Mouse (Mus musculus) midbrain, postnatal 0 days (tissue): ENCODE results near the gene Hnrnpa1. TPM values are rescaled to one million over a fixed set of nuclear protein-coding genes. Genes with fewer than 3 reads are reported as not detected.

Source experiments
- ATAC-seq: fragments of 200-750 bp; cut with Nextera tagmentation; 2 replicates; pipeline ENCODE4 v1.8.0; 2017; ENCODE audit warnings: moderate number of reproducible peaks, mild to moderate bottlenecking, moderate TSS enrichment, moderate library complexity; ENCODE audit not compliant: low FRiP score
- DNase-seq: peaks from one replicate; pipeline ENCODE4 v3.0.0-alpha.2; 2015; ENCODE audit warnings: low spot score
- H3K27ac ChIP-seq: fragments of 300-500 bp; sonication (generic); 2 replicates; pipeline ENCODE4 v1.5.1; 2014; ENCODE audit warnings: low read depth, mild to moderate bottlenecking, low read length, mixed read lengths
- H3K27me3 ChIP-seq: fragments of 300-500 bp; sonication (generic); 2 replicates; pipeline ENCODE4 v1.6.1; 2014; ENCODE audit warnings: low read length, control low read depth, mixed read lengths; ENCODE audit not compliant: insufficient read depth
- H3K36me3 ChIP-seq: fragments of 300-500 bp; sonication (generic); 2 replicates; pipeline ENCODE4 v1.6.1; 2014; ENCODE audit warnings: low read length, control low read depth, mixed read lengths; ENCODE audit not compliant: insufficient read depth
- H3K4me1 ChIP-seq: fragments of 300-500 bp; sonication (generic); 2 replicates; pipeline ENCODE4 v1.6.1; 2014; ENCODE audit warnings: mild to moderate bottlenecking, control low read depth, antibody characterized with exemption, low read length, mixed read lengths; ENCODE audit not compliant: insufficient read depth
- H3K4me2 ChIP-seq: fragments of 300-500 bp; sonication (generic); 2 replicates; pipeline ENCODE4 v1.6.1; 2014; ENCODE audit warnings: low read depth, mild to moderate bottlenecking, low read length, mixed read lengths; ENCODE audit not compliant: poor library complexity, severe bottlenecking
- H3K4me3 ChIP-seq: fragments of 300-500 bp; sonication (generic); 2 replicates; pipeline ENCODE4 v1.5.1; 2014; ENCODE audit warnings: low read depth, mild to moderate bottlenecking, low read length, moderate library complexity
- H3K9ac ChIP-seq: fragments of 300-500 bp; sonication (generic); replicated peaks from 2 replicates; pipeline ENCODE4 v1.6.1; 2014; ENCODE audit warnings: mild to moderate bottlenecking, low read length, moderate library complexity, mixed read lengths; ENCODE audit not compliant: poor library complexity, severe bottlenecking
- H3K9me3 ChIP-seq: fragments of 300-500 bp; sonication (generic); 2 replicates; pipeline ENCODE4 v1.6.1; 2016; ENCODE audit warnings: low read length, control low read depth
- CTCF ChIP-seq: IDR thresholded peaks from 2 replicates; pipeline ENCODE4 v1.5.1; 2016; ENCODE audit warnings: antibody characterized with exemption, mild to moderate bottlenecking
- WGBS: fragments of 180-500 bp; shearing (Covaris S2); extraction: QIAGEN DNeasy Blood & Tissue Kit; methylation state at CpG from one replicate; pipeline ENCODE4 v1.1.7; 2014; 5-methylcytosine and 5-hydroxymethylcytosine counted together
- polyA plus RNA-seq: library from polyadenylated mRNA; unstranded; fragments of >200 nt; fragmentation: Nextera tagmentation; extraction: Ambion mirVana; gene quantifications from 2 replicates; pipeline ENCODE4 v1.2.1, GENCODE M21; 2015
- total RNA-seq: library from RNA; depleted of rRNA; stranded (reverse); fragments of >200 nt; gene quantifications from 2 replicates; pipeline ENCODE4 v1.2.3, GENCODE M21; 2014

Gene Hnrnpa1
- total and polyA plus RNA-seq, 2 experiments from 2014 or later, result 142 to 609 TPM

- no peaks in the 10 kb centered on the region for H3K4me1 ChIP-seq
- WGBS, result 37% methylated on average over 2 of the region's 2 CpGs
- ATAC-seq, result no peak
- no peak overlapping the region for H3K27ac ChIP-seq
- H3K9ac ChIP-seq, result no peak overlapping the region
- no peaks in the 10 kb centered on the region for H3K9me3 ChIP-seq
- peaks cover 35% of the 10 kb centered on the region for H3K36me3 ChIP-seq
- no peak overlapping the region for H3K4me2 ChIP-seq
- H3K27me3 ChIP-seq, result no peaks in the 10 kb centered on the region
- TF ChIP-seq CTCF, result peak; percentile 77
- DNase-seq, result no peak
- no peak overlapping the region for H3K4me3 ChIP-seq
Measured at GRCm38 (mm10) chr15:103250195-103250740, 10.0 kb downstream of the Hnrnpa1 start.

DNA sequence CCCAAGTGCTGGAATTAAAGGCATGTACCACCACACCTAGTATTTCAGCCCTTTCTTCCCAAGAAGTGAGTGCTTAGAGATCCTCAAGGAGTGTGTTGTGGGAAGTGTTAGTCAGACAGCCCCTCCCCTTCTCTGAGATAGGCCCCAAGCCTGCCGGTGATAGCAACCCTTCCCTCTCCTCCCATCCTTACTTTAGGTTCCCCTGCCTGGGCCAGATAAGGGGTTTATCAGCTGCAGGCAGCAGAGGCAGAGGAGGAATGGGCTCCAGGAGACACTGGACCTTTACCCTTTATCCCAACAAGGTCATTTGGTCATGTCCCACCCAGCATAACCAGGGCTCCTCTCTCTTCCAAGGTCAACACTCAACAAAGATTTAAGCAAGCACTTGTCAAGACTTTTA lies 11.4 kb downstream of the Hnrnpa1 start:
- TF ChIP-seq CTCF, result no peak
- no peak for DNase-seq
- Histone ChIP-seq H3K4me1 (no peaks in the 10 kb centered on the region), H3K27ac (no peak overlapping the region), H3K27me3 (no peaks in the 10 kb centered on the region), H3K9ac (no peak overlapping the region), H3K4me3 (no peak overlapping the region), H3K4me2 (no peak overlapping the region), H3K9me3 (no peaks in the 10 kb centered on the region), H3K36me3 (peaks cover 26% of the 10 kb centered on the region)
- ATAC-seq, result no peak
- WGBS, result 76% methylated on average over 1 of the region's 1 CpGs

DNA sequence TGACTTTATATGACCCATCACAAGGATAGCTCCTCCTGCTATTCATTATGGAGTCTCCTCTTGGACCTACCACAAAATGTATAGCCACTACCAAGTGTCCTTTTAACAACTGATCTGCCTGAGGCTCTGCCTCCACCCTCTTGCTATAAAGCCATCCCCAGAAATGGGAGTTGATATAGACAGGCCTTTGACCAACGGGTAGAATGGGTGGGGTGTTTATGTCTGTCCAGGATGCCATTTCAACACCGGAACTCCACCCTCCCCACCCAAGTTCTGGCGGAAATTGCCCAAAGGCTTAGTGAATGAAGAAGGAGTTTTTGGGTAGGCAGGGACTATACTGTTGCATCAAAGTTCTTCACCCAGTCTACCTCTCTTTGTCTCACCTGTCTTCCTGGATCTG lies 12.4 kb downstream of the Hnrnpa1 start:
- Histone ChIP-seq H3K4me1 (no peaks in the 10 kb centered on the region), H3K27me3 (no peaks in the 10 kb centered on the region), H3K4me3 (no peak overlapping the region), H3K36me3 (peaks cover 17% of the 10 kb centered on the region), H3K27ac (no peak overlapping the region), H3K9ac (no peak overlapping the region), H3K4me2 (no peak overlapping the region), H3K9me3 (no peaks in the 10 kb centered on the region)
- TF ChIP-seq CTCF, result no peak
- DNase-seq (no peak), ATAC-seq (no peak)
- WGBS, result 88% methylated on average over 3 of the region's 3 CpGs

DNA sequence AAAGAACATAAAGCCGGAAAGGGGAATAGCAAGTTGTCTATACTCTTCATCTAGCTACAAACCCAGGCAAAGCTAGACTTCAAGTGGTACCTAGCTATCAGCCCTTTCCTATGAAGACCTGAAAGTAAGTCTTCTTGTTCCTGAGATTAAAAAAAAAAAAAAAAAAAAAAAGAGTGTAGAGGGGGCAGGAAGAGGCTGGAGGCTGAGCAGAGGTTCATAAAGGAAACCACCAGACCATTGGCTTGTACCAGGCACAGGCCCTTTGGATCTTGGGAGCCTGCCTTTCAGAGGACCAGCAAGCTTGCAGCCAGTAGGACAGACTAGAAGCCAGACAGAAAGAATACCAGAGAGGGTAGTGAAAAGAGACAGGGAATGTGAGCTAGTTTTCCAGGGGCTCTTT lies 13.1 kb downstream of the Hnrnpa1 start:
- H3K36me3 ChIP-seq, result peaks cover 10% of the 10 kb centered on the region; the same call in 1 of the 2 replicates
- H3K4me3 ChIP-seq, result no peak overlapping the region
- 96% methylated on average over 1 of the region's 1 CpGs for WGBS
- ATAC-seq (no peak), DNase-seq (no peak)
- no peaks in the 10 kb centered on the region for H3K4me1 ChIP-seq
- H3K27ac ChIP-seq, result no peak overlapping the region
- H3K9ac ChIP-seq, result no peak overlapping the region
- peaks cover 2% of the 10 kb centered on the region for H3K27me3 ChIP-seq
- no peak overlapping the region for H3K4me2 ChIP-seq
- TF ChIP-seq CTCF, result no peak
- H3K9me3 ChIP-seq, result no peaks in the 10 kb centered on the region

GRCm38 (mm10) chr15:103255169-103255568 lies 14.9 kb downstream of the Hnrnpa1 start:
- no peaks in the 10 kb centered on the region for H3K36me3 ChIP-seq
- 0% methylated on average over 24 of the region's 25 CpGs for WGBS
- DNase-seq, result peak; percentile 27
- no peak overlapping the region for H3K27ac ChIP-seq
- peaks cover 3% of the 10 kb centered on the region for H3K27me3 ChIP-seq
- H3K4me1 ChIP-seq, result no peaks in the 10 kb centered on the region
- peak overlapping the region; percentile 63 for H3K4me2 ChIP-seq
- ATAC-seq, result peak; percentile 63; the same call in 1 of the 2 replicates
- peak overlapping the region; percentile 35 for H3K4me3 ChIP-seq
- H3K9me3 ChIP-seq, result no peaks in the 10 kb centered on the region
- peak overlapping the region; percentile 40; the same call in 1 of the 2 replicates for H3K9ac ChIP-seq
- peak; percentile 45 for TF ChIP-seq CTCF

DNA sequence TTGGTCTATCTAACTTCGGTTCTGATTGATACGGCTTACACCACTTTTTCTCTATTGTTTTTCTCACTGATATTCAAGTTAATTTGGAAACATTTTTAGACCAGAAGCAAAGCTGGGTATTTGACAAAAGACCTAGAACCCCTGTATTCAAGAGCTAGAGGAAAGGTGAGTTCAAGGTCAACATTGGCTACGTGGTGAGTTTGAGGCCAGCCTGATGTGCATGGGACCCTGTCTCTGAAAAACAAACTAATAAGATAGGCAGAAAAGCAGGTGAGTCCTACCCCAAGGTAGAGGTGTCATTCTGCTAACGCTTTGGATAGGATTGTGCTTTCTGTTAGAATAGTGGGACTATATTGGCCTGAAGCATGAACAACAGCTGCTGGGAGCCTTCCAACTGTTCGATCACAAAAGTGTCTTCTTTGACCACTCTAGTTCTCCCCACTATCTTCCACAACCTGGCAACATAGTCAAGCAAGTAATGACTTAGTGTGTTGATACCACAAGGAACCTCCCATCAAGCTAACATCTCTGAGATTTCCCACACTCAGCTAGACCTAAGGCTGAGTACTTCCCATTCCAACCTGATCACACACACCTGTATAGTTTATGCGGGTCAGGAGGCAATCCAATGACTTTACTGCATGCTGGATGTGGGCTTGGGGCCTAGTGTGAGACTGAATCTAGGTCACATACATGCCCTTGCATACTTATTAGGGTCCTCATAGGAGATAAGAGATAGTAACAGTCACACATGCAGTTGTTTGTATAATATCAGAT lies 16.2 kb downstream of the Hnrnpa1 start:
- Histone ChIP-seq H3K9me3 (no peaks in the 10 kb centered on the region), H3K4me2 (no peak overlapping the region), H3K27ac (no peak overlapping the region), H3K9ac (no peak overlapping the region), H3K27me3 (peaks cover 3% of the 10 kb centered on the region), H3K4me1 (no peaks in the 10 kb centered on the region), H3K36me3 (no peaks in the 10 kb centered on the region), H3K4me3 (no peak overlapping the region)
- DNase-seq (no peak), ATAC-seq (no peak)
- WGBS, result 90% methylated on average over 6 of the region's 6 CpGs
- TF ChIP-seq CTCF, result no peak
